Mouse (Mus musculus): ENCODE measurements around the gene Pla2r1. TPM values are rescaled to one million over a fixed set of nuclear protein-coding genes. Genes with fewer than 3 reads are reported as not detected.

Gene Pla2r1
- 1.0 and 1.2 TPM in 2 replicates for polyA plus RNA-seq (2012; ENCODE audit: insufficient read depth, insufficient read length, missing spikeins)

DNA sequence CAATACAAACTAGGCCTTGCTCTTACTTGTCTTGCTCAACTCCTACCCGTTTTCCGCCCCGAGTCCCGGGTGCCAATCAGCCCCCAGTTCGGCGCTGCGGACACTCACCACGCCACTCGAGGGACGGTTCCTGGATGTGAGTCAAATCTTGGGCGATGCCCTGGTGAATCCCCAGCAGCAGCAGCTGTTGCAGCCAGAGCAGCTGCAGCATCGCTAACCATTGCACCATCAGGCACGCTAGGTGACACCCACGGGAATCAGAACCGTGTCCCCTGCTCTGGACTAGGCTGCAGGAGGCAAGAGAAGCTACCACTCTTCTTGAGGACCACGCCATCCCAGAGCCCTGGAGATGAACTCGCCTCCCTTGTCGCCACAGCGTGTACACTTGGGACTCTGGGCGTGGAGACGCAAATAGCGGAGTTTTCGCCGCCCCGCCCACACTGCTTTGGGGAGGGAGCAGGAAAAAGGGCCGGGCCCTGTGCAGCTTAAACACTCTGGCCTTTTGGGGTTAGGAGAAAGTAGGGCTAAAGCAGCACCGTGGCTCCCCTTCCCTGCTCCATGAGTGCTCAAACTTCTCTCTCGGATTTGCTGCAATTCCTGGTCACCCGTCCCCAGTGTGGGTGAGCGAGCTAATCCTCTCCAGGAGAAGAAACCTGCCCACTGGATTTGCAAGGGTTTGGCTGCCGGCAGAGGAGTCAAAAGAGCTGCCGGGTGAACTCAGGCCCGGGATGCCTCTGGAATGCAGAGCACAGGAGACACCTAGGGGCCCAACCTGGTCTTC lies at the start of gene Pla2r1:
Pla2r1 (minus strand) TSS at position 407 of the 781 bp plus-strand sequence.
- Histone ChIP-seq H3K4me1 (ENCODE audit: control insufficient read depth, insufficient read depth, insufficient read length, low read length) (no peaks in the 10 kb centered on the region), H3K27ac (replicated peaks; ENCODE audit: low read depth, low read length) (no peak within 1 kb of the TSS), H3K4me3 (ENCODE audit: insufficient read depth, low read depth, low read length) (peak within 1 kb of the TSS; percentile 56)

DNA sequence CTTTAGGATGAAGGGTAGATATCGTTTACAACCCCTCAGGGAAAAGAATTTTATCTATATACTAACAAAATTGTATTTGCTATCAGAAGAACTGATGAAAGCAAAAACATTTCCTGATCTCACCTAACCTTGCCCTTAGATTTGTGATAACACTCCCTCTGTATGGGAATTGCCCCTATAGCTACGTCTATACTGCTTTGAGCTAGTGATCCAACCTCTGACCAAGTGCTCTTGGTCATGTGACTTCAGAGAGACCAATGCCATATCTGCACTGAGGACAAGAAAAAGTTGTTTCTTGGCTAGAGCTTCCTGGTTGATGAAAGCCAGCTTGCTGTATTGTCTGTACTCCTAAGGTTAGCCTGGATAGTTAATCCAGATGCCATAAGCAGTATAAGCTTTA lies 48.2 kb upstream of the Pla2r1 start:
- H3K4me1 ChIP-seq (ENCODE audit: control insufficient read depth, insufficient read depth, insufficient read length, low read length) = no peaks in the 10 kb centered on the region
- H3K27ac ChIP-seq (replicated peaks; ENCODE audit: low read depth, low read length) = no peak overlapping the region
- H3K4me3 ChIP-seq (ENCODE audit: insufficient read depth, low read depth, low read length) = no peak overlapping the region

DNA sequence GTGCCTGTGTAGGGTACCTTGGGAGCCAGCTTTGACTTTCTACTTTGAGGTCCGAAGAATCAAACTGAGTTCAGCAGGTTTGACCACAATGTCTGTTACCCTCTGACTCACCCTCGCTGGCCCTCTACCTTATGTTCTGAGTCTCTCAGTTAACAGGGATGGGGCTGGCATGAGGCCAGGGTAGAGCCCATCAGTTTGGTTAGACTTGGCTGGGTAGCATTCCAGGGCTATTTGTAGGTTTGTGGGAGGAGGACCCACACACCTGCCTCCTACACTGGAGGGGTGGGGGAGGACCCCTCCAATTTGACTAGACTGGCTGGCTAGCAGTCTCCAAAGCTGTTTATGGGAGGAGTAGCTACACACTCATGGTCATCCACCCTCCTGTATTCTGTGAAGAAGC lies 47.8 kb upstream of the Pla2r1 start:
- H3K4me1 ChIP-seq (ENCODE audit: control insufficient read depth, insufficient read depth, insufficient read length, low read length) = no peaks in the 10 kb centered on the region
- no peak overlapping the region for H3K4me3 ChIP-seq (ENCODE audit: insufficient read depth, low read depth, low read length)
- H3K27ac ChIP-seq (replicated peaks; ENCODE audit: low read depth, low read length) = no peak overlapping the region

DNA sequence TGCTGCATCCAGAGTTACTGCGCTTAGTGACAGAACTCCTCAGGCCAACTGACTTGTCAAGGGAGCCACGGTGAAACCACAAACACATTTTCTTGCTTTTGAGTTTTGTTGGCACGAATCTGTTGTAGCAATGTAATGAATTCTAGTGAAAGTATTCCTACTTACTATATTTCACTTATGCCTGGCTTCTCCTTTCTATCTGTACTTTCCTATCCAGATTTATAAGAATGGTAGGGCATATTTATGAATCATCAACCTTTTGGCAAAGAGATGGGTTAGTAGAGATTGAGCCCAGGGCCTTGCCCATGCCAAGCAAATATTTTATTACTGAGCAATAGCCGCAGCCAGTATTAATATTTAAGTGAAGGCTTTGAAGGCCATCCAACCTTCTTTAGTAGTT lies 30.3 kb upstream of the Pla2r1 start:
- Histone ChIP-seq H3K4me3 (ENCODE audit: insufficient read depth, low read depth, low read length) (no peak overlapping the region), H3K4me1 (ENCODE audit: control insufficient read depth, insufficient read depth, insufficient read length, low read length) (no peaks in the 10 kb centered on the region), H3K27ac (replicated peaks; ENCODE audit: low read depth, low read length) (no peak overlapping the region)

DNA sequence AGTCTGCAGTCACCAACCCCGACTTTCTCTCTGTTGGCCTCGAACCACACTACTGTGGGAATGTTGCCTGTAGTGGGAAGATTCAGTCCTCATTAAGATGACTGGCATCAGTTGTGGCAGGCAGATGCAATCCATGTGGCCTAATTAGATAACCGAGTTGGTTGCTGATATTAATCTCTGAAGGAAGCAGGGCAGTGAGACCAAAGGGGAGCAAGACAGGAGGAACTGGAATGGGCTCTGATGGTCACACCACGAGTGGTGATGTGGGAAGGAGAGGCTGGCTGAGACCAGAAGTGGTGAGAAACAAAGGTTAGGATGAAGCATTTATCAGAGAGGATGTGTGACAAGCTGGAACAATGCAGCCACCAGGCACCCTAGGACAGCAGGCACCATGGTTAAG lies 1.5 kb upstream of the Pla2r1 start:
- Histone ChIP-seq H3K27ac (replicated peaks; ENCODE audit: low read depth, low read length) (no peak overlapping the region), H3K4me3 (ENCODE audit: insufficient read depth, low read depth, low read length) (no peak overlapping the region), H3K4me1 (ENCODE audit: control insufficient read depth, insufficient read depth, insufficient read length, low read length) (no peaks in the 10 kb centered on the region)

DNA sequence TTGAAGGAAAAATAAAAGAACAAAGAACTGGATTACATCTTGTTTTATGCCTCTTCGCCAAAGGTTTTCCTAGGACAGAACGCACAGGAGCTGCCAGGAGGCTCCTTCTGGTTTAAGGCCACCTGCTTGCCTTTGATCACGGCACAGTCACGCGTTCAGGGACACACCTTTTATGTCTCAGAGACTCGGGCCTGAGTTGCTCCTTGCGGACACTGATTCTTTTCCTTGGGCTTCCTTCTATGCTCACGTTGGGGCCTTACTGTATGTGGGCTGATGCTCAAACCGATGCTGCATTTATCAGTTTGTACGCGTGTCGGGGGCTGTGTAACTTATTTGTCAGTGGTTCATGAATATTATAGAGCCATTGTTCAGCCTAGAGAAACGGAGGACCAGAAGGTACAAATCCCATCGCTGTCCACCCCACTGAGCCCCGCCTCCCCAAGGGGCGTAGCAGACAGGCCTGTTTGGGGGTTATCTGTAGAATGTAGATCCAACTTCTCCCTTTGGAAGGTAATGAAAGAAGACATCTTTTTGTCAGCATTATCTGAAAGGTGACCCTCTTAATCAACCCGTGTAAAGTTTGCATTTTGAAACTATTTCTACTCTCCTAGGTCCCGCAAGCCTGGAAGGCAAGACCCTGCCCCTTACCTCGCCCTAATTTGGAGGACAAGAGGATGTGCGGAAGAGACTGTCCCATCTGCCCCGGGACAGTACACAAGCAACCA lies 769 bp downstream of the Pla2r1 start:
- H3K4me1 ChIP-seq (ENCODE audit: control insufficient read depth, insufficient read depth, insufficient read length, low read length) = no peaks in the 10 kb centered on the region
- peak overlapping the region; percentile 56 for H3K4me3 ChIP-seq (ENCODE audit: insufficient read depth, low read depth, low read length)
- H3K27ac ChIP-seq (replicated peaks; ENCODE audit: low read depth, low read length) = no peak overlapping the region

DNA sequence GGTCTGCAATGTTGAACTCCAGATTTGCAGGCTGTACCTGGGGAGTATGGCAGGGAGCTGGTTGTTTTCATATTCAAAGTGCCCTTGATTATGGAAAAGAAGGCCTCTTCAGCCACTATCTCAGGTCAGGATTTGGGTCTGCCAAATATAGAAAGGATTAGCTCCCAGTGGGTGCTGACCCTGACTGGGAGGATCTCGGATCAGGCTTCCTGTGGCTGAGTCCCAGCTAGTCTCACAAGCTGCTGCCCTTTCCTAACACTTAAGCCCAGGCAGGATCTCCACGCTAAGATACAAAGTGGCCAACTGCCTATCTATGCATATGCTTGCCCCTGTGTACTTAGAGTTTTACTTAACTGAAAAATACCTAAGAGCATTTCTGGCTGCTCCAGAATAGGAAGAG lies 1.4 kb downstream of the Pla2r1 start:
- Histone ChIP-seq H3K27ac (replicated peaks; ENCODE audit: low read depth, low read length) (no peak overlapping the region), H3K4me3 (ENCODE audit: insufficient read depth, low read depth, low read length) (no peak overlapping the region)

DNA sequence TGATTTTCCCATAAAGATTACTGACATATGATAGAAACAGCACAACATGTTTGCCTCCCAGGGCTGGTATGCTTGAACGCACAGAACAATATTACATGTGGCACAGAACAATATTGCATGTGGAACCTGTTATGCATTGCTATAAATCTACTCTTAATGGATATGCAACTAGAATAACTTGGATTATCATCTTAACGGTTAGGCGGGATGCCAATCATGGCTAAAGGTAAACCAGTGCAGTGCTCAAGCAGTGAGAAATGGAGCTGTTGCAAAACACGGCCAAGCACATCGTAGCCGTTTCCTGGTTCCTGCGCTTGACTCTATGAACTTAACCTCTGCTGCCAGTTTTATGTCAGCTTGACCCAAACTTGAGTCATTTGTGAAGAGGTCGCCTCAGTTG lies 2.6 kb downstream of the Pla2r1 start:
- H3K4me3 ChIP-seq (ENCODE audit: insufficient read depth, low read depth, low read length) = no peak overlapping the region
- H3K27ac ChIP-seq (replicated peaks; ENCODE audit: low read depth, low read length) = no peak overlapping the region
- H3K4me1 ChIP-seq (ENCODE audit: control insufficient read depth, insufficient read depth, insufficient read length, low read length) = no peaks in the 10 kb centered on the region

More for the DNA sequence above, 1.4 kb downstream of the Pla2r1 start:
- H3K4me1 ChIP-seq (ENCODE audit: control insufficient read depth, insufficient read depth, insufficient read length, low read length) = no peaks in the 10 kb centered on the region

DNA sequence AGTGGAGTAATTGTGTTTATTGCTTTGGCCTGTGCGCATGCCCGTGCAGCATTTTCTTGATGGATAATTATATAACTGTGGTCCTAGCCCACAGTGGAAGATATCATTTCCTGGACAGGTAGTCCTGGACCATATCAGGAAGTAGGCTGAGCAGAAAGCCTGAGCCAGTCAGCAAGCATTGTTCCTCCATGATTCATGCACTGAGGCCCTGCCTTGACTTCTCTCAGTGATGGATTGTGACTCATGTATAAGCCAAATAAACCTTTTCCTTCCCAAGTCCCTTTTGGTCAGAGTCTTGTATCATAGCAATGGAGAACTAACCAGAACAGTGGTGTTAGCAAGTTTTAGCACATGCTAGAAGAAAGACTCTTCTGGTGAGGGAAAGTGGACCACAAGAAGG lies 3.3 kb downstream of the Pla2r1 start:
- Histone ChIP-seq H3K4me1 (ENCODE audit: control insufficient read depth, insufficient read depth, insufficient read length, low read length) (no peaks in the 10 kb centered on the region), H3K27ac (replicated peaks; ENCODE audit: low read depth, low read length) (no peak overlapping the region), H3K4me3 (ENCODE audit: insufficient read depth, low read depth, low read length) (no peak overlapping the region)

DNA sequence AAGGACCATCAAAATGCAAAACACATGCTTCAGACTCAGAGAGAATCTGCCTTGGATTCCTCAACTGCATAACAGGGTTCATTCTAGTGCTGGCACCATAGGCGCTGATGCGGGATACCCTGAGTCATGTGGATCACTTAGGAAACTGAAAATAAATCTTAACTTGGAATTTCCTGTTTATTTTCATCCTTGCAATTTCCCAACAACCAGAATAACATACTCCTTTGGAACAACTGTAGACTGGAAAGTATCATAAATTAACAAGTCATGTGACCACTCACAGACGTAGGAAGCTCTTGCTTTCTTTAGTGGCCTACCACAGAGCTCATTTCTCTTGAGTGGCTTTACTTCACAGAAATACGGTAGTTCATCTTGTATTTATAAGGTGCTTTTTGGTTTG lies 7.0 kb downstream of the Pla2r1 start:
- H3K4me1 ChIP-seq (ENCODE audit: control insufficient read depth, insufficient read depth, insufficient read length, low read length) = no peaks in the 10 kb centered on the region
- no peak overlapping the region for H3K4me3 ChIP-seq (ENCODE audit: insufficient read depth, low read depth, low read length)
- no peak overlapping the region for H3K27ac ChIP-seq (replicated peaks; ENCODE audit: low read depth, low read length)

DNA sequence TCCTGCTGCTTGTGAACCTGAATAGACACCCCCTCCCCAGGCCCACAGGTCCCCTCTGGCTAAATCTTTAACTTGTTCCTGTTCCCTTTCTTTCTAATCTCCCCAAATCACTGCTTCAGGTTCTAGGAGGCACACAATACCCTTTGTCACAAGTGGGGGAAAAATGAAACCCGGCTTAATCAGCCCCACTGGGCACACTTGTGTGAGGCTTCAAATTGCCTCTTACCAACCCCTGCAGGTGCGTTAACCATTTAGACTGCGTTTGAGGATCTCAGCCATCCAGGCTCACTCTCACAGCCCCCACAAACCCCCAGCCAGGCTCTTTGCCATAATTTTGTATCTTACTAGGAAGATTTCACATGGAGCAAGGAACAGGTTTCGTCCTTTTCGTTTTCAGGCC lies 9.1 kb downstream of the Pla2r1 start:
- no peak overlapping the region for H3K27ac ChIP-seq (replicated peaks; ENCODE audit: low read depth, low read length)
- no peak overlapping the region for H3K4me3 ChIP-seq (ENCODE audit: insufficient read depth, low read depth, low read length)
- H3K4me1 ChIP-seq (ENCODE audit: control insufficient read depth, insufficient read depth, insufficient read length, low read length) = no peaks in the 10 kb centered on the region

DNA sequence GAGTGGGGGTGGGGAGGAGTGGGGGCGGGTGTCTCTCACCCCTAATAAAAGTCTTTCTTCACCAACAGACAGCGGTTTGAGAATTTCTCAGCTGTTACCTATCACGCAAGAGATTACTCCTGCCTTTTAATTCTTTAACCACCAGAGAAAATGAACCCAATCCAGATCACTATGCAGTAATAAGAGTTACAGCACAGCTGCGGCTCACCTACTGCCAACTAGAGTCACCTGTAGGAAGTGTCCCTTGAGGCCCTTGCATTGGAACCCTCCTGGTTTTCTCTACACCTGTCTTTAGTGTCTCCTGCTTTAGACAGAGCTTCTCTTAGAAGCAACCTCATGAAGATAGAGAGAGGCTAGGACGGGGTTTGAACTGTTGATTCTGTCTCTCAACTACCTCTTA lies 11.4 kb downstream of the Pla2r1 start:
- Histone ChIP-seq H3K4me3 (ENCODE audit: insufficient read depth, low read depth, low read length) (no peak overlapping the region), H3K27ac (replicated peaks; ENCODE audit: low read depth, low read length) (no peak overlapping the region), H3K4me1 (ENCODE audit: control insufficient read depth, insufficient read depth, insufficient read length, low read length) (no peaks in the 10 kb centered on the region)

DNA sequence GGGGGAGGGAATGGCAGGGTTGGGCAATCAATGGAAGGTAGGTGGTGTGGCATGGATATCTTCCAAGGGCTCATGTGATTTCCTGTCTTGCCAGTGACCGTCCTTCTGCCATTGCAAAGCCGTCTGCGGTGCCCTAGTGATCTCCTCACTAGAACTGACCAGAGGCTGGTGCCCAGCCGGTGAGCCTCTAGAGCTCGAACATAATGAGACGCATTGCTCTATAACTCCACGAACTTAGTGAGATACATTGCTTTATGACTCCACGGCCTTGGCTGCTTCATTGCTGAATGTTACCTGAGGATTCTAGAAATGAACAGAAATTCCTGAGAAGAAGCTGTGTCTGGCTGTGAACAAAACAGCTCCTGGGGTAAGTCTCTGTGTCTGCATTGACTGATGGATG lies 12.8 kb downstream of the Pla2r1 start:
- H3K27ac ChIP-seq (replicated peaks; ENCODE audit: low read depth, low read length) = no peak overlapping the region
- H3K4me3 ChIP-seq (ENCODE audit: insufficient read depth, low read depth, low read length) = no peak overlapping the region
- no peaks in the 10 kb centered on the region for H3K4me1 ChIP-seq (ENCODE audit: control insufficient read depth, insufficient read depth, insufficient read length, low read length)

DNA sequence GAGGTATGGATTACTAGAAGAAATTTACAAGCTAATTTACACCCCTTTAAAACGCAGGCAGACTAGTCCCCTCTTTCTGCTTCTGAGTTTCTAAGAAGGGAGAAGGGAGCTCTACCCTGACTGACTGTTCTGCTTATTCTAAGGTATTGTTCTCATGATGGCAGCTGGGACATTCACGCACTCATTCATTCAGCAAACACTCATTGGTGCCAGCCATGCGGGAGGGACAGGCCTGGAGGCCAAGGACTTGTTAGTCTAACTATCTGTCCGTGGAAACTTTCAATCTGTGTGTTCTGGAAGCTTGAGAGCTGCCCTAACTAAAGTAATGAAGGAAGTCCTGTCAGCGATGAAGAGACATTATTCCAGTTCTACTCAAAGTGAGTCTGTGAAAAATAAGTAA lies 14.4 kb downstream of the Pla2r1 start:
- Histone ChIP-seq H3K4me3 (ENCODE audit: insufficient read depth, low read depth, low read length) (no peak overlapping the region), H3K4me1 (ENCODE audit: control insufficient read depth, insufficient read depth, insufficient read length, low read length) (no peaks in the 10 kb centered on the region), H3K27ac (replicated peaks; ENCODE audit: low read depth, low read length) (no peak overlapping the region)

DNA sequence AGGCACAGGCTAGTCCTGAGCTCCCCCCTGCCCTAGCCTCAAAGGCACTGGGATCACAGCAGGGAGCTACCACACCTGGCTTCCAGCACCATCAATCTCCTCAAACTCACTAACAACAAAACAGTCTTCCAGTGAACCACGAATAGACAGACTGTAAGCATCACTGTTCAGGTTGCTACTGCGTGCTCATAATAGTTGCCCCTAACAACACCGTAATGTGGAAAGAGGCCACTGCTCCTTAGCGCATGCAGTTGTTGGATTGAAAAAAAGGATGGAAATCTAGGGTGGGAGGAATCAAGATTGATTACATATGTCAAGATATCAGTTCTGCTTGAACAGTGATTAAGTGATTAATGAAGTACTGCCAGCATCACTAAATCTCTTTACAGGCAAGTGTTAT lies 14.8 kb downstream of the Pla2r1 start:
- Histone ChIP-seq H3K4me3 (ENCODE audit: insufficient read depth, low read depth, low read length) (no peak overlapping the region), H3K27ac (replicated peaks; ENCODE audit: low read depth, low read length) (no peak overlapping the region), H3K4me1 (ENCODE audit: control insufficient read depth, insufficient read depth, insufficient read length, low read length) (no peaks in the 10 kb centered on the region)

DNA sequence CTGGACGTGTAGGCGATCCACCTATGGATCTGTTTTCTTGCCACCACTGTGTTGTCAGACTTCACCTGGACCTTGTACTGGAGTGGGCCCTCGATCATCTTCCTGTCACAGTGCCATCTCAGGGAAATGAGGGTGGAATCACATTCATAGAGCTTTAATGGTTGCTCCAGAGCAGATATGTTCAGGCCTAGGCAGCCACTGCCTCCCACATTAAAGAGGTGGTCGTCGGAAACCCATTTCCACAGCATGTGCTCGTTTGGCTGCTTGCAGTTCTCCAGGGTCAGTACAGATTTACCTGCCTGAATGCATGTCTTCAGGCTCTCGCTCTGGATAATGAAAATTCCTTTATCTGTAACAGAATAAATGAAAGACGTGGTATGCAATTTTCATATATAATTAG lies 18.4 kb downstream of the Pla2r1 start:
- Histone ChIP-seq H3K27ac (replicated peaks; ENCODE audit: low read depth, low read length) (no peak overlapping the region), H3K4me3 (ENCODE audit: insufficient read depth, low read depth, low read length) (no peak overlapping the region), H3K4me1 (ENCODE audit: control insufficient read depth, insufficient read depth, insufficient read length, low read length) (no peaks in the 10 kb centered on the region)

Measured in brown adipose tissue, adult 24 weeks (tissue).